Mouse (Mus musculus) MEL (cell line): ENCODE data around the gene Gm49601. TPM values are rescaled to one million over a fixed set of nuclear protein-coding genes. Genes with fewer than 3 reads are reported as not detected.

ENCODE experiments used
- DNase-seq: peaks from one replicate; pipeline ENCODE4 v3.0.0; 2011; ENCODE audit warnings: low read depth, low spot score
- H3K27ac ChIP-seq: 2 replicates; pipeline ENCODE4 v1.5.1; 2012; ENCODE audit warnings: low read depth, mild to moderate bottlenecking, control low read depth, low read length, moderate library complexity; ENCODE audit not compliant: control insufficient read depth
- H3K27me3 ChIP-seq, 2 experiments: fragments of 150-350 bp in 1 of 2; sonication (generic) in 1 of 2; 2 replicates each; pipeline ENCODE4 v1.6.1; 2012; ENCODE audit warnings: low read length in 2 of 2, mild to moderate bottlenecking in 2 of 2, improper control_type of control experiment in 1 of 2, moderate library complexity in 1 of 2; ENCODE audit not compliant: insufficient read depth in 2 of 2, control insufficient read depth in 1 of 2
- H3K36me3 ChIP-seq, 2 experiments: 2 replicates each; pipeline ENCODE4 v1.6.1; 2012 to 2014; ENCODE audit warnings: low read length in 2 of 2, improper control_type of control experiment in 1 of 2, inconsistent platforms in 1 of 2, mild to moderate bottlenecking in 1 of 2; ENCODE audit not compliant: insufficient read depth in 2 of 2, control insufficient read depth in 1 of 2
- H3K4me1 ChIP-seq, 2 experiments: fragments of 150-350 bp in 1 of 2; sonication (generic) in 1 of 2; 2 replicates each; pipeline ENCODE4 v1.6.1; 2012; ENCODE audit warnings: low read length in 2 of 2, improper control_type of control experiment in 1 of 2, mild to moderate bottlenecking in 1 of 2; ENCODE audit not compliant: insufficient read depth in 2 of 2, control insufficient read depth in 1 of 2
- H3K4me3 ChIP-seq, 2 experiments: fragments of 150-350 bp in 1 of 2; sonication (generic) in 1 of 2; 2 replicates each; pipeline ENCODE4 v1.5.1; 2012; ENCODE audit warnings: low read depth in 2 of 2, low read length in 2 of 2, mild to moderate bottlenecking in 2 of 2, moderate library complexity in 2 of 2, control low read depth in 1 of 2, improper control_type of control experiment in 1 of 2; ENCODE audit not compliant: control insufficient read depth in 1 of 2, insufficient read depth in 1 of 2
- H3K79me2 ChIP-seq: 2 replicates; pipeline ENCODE4 v1.6.1; 2012; ENCODE audit warnings: mild to moderate bottlenecking, low read length, moderate library complexity; ENCODE audit not compliant: control insufficient read depth, poor library complexity, insufficient read depth
- H3K9ac ChIP-seq: 2 replicates; pipeline ENCODE4 v1.6.1; 2012; ENCODE audit warnings: low read depth, mild to moderate bottlenecking, control low read depth, low read length, moderate library complexity; ENCODE audit not compliant: control insufficient read depth, poor library complexity, severe bottlenecking
- H3K9me3 ChIP-seq: fragments of 150-350 bp; sonication (generic); replicated peaks from 2 replicates; pipeline ENCODE4 v1.6.1; 2012; ENCODE audit warnings: mild to moderate bottlenecking, low read length, improper control_type of control experiment, moderate library complexity; ENCODE audit not compliant: insufficient read depth
- BHLHE40 ChIP-seq: IDR thresholded peaks from 2 replicates; pipeline ENCODE4 v1.6.1; 2012; ENCODE audit warnings: low read depth, mild to moderate bottlenecking, inconsistent platforms, low read length, improper control_type of control experiment, borderline replicate concordance
- CHD1 ChIP-seq: IDR thresholded peaks from 2 replicates; pipeline ENCODE4 v1.6.1; 2012; ENCODE audit warnings: low read depth, mild to moderate bottlenecking, inconsistent platforms, low read length, improper control_type of control experiment
- E2F4 ChIP-seq: IDR thresholded peaks from 2 replicates; pipeline ENCODE4 v1.6.1; 2011; ENCODE audit warnings: low read depth, low read length, improper control_type of control experiment, borderline replicate concordance
- ELF1 ChIP-seq: IDR thresholded peaks from 2 replicates; pipeline ENCODE4 v1.6.1; 2014; ENCODE audit warnings: low read depth, mild to moderate bottlenecking, inconsistent platforms, low read length, improper control_type of control experiment, moderate library complexity
- ETS1 ChIP-seq: IDR thresholded peaks from 2 replicates; pipeline ENCODE4 v1.6.1; 2012; ENCODE audit warnings: low read depth, mild to moderate bottlenecking, inconsistent platforms, low read length, improper control_type of control experiment, moderate library complexity
- GABPA ChIP-seq: IDR thresholded peaks from 2 replicates; pipeline ENCODE4 v1.6.1; 2012; ENCODE audit warnings: low read depth, mild to moderate bottlenecking, inconsistent platforms, low read length, improper control_type of control experiment, moderate library complexity
- GATA1 ChIP-seq: IDR thresholded peaks from 2 replicates; pipeline ENCODE4 v1.6.1; 2011; ENCODE audit warnings: low read depth, low read length, improper control_type of control experiment
- HCFC1 ChIP-seq: IDR thresholded peaks from 2 replicates; pipeline ENCODE4 v1.6.1; 2012; ENCODE audit warnings: low read depth, mild to moderate bottlenecking, inconsistent platforms, low read length, improper control_type of control experiment, moderate library complexity
- MAX ChIP-seq: IDR thresholded peaks from 2 replicates; pipeline ENCODE4 v1.6.1; 2011; ENCODE audit warnings: low read length, improper control_type of control experiment
- MEF2A ChIP-seq: IDR thresholded peaks from 2 replicates; pipeline ENCODE4 v1.6.1; 2014; ENCODE audit warnings: low read depth, mild to moderate bottlenecking, inconsistent platforms, low read length, improper control_type of control experiment; ENCODE audit not compliant: poor library complexity, insufficient replicate concordance, severe bottlenecking; ENCODE audit errors: extremely low read depth
- POLR2AphosphoS2 ChIP-seq: IDR thresholded peaks from 2 replicates; pipeline ENCODE4 v1.6.1; 2011; ENCODE audit warnings: low read length, improper control_type of control experiment
- RAD21 ChIP-seq: IDR thresholded peaks from 2 replicates; pipeline ENCODE4 v1.6.1; 2011; ENCODE audit warnings: mild to moderate bottlenecking, low read depth, low read length, improper control_type of control experiment
- RCOR1 ChIP-seq: IDR thresholded peaks from 2 replicates; pipeline ENCODE4 v1.6.1; 2012; ENCODE audit warnings: low read depth, mild to moderate bottlenecking, inconsistent platforms, low read length, improper control_type of control experiment
- SMC3 ChIP-seq: IDR thresholded peaks from 2 replicates; pipeline ENCODE4 v1.6.1; 2011; ENCODE audit warnings: low read depth, low read length, improper control_type of control experiment
- TBP ChIP-seq: IDR thresholded peaks from 2 replicates; pipeline ENCODE4 v1.8.0; 2011; ENCODE audit warnings: low read depth, low read length, improper control_type of control experiment
- UBTF ChIP-seq: IDR thresholded peaks from 2 replicates; pipeline ENCODE4 v1.6.1; 2012; ENCODE audit warnings: low read depth, mild to moderate bottlenecking, inconsistent platforms, low read length, improper control_type of control experiment, moderate library complexity, borderline replicate concordance; ENCODE audit not compliant: insufficient read depth
- USF2 ChIP-seq, 2 experiments: IDR thresholded peaks; 2 replicates each; pipeline ENCODE4 v1.6.1; 2011 to 2012; ENCODE audit warnings: improper control_type of control experiment in 2 of 2, low read length in 2 of 2, borderline replicate concordance in 1 of 2, inconsistent platforms in 1 of 2, low read depth in 1 of 2, mild to moderate bottlenecking in 1 of 2; ENCODE audit not compliant: insufficient read depth in 1 of 2
- ZKSCAN1 ChIP-seq: IDR thresholded peaks from 2 replicates; pipeline ENCODE4 v1.6.1; 2012; ENCODE audit warnings: low read depth, mild to moderate bottlenecking, inconsistent platforms, low read length, improper control_type of control experiment, moderate library complexity
- polyA plus RNA-seq, 2 experiments: library from polyadenylated mRNA; stranded (reverse) in 1 of 2; unstranded in 1 of 2; fragments of >175 nt in 1 of 2; fragments of >200 nt in 1 of 2; gene quantifications; 2 replicates each; pipeline versions ENCODE4 v1.2.1 to v1.2.4; 2012; ENCODE audit warnings: low replicate concordance in 2 of 2, low read depth in 1 of 2; ENCODE audit not compliant: insufficient read length in 2 of 2, insufficient read depth in 1 of 2, missing spikeins in 1 of 2
- total RNA-seq: library from RNA; depleted of rRNA; stranded (reverse); fragments of 300-350 nt; gene quantifications from 2 replicates; pipeline ENCODE4 v1.2.3, GENCODE M21; 2012

Gm49601 gene
- total and polyA plus RNA-seq, 3 experiments = 1.5 to 4.6 TPM; not detected in 1

DNA sequence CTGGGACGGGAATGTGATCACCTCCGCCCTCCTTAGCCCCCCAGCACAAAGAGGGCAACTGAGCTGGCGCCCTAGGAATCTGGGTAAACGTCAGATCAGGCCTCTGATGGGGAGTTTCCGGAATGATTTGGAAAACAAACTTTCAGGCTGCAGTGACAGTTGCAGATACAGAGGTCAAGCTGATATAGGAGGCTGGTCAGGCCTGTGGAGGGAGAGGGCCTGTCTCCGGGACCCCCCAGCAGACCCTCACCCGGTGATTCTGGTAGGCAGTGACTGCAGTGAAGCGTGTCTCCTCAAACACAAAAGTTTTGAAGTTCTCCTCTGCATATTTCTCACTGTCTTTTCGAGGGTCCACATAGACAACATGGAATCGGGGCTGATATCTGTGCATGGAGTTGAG, 43.1 kb downstream of the Gm49601 start (continued):
- no peak for TF ChIP-seq USF2 (IDR thresholded peaks at IDR 0.05; ENCODE audit: borderline replicate concordance in 1 of 2, insufficient read depth in 1 of 2, low read depth in 1 of 2, low read length in 2 of 2)

DNA sequence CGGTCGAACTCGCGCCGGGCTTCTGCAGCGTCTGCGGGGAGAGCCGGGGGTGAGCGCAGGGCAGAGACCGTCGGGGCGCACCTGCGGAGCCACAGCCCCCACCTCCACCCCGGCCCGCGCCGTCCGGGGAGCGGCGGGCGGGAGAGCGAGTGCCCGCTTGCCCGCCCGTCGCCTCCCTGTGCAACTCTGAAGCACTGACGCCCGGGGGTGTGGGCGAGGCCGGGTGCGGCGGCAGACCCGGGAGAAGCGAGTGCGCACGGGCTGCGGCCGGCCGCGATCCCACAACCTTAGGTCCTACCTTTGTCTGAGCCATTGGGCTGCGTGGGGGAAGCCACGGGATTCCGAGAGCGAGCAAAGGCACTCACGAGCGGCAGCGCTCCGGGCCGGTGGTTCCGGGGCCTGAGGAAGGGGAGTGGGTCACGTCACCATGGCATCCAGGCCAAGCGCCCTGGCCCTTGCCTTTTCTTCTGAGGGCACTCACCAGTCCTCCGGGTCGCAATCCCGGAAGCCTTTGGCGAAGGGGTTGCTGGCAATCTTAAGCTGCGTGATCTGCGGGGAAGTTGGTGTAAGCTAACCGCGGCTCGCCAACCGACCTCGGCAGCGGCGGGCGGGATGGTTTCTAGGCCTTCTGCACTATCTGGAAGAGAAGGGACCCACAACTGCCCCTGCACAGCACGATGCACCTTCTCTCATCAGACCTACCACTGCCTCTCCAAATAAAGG, 43.6 kb downstream of the Gm49601 start:
- Histone ChIP-seq H3K9me3 (no peaks in the 10 kb centered on the region), H3K9ac (no peak overlapping the region), H3K4me3 (no peak overlapping the region), H3K79me2 (no peaks in the 10 kb centered on the region), H3K27ac (no peak overlapping the region), H3K4me1 (peaks cover under 1 to 6% of the 10 kb centered on the region in 2 experiments), H3K36me3 (no peaks in the 10 kb centered on the region), H3K27me3 (no peaks in the 10 kb centered on the region)
- no peak for DNase-seq
- TF ChIP-seq MAX (no peak), UBTF (no peak), E2F4 (no peak), GABPA (no peak), RAD21 (no peak), ETS1 (no peak), SMC3 (no peak), TBP (no peak), ZKSCAN1 (no peak), HCFC1 (no peak), ELF1 (no peak), MEF2A (no peak), CHD1 (no peak), GATA1 (no peak), RCOR1 (no peak), POLR2AphosphoS2 (no peak), BHLHE40 (no peak)
